Mouse (Mus musculus) fibroblast of lung, adult 2 months (primary cell): ENCODE measurements around the gene G530012D18Rik.
"Not testable (repeated sequence)": the region's sequence is repeated elsewhere in the genome, so short reads cannot be mapped to it uniquely, and the experiment has no call there.

Experiments
- DNase-seq: peaks from one replicate; pipeline ENCODE4 v3.0.0-alpha.2; 2011; ENCODE audit warnings: low read depth

Gene G530012D18Rik

DNA sequence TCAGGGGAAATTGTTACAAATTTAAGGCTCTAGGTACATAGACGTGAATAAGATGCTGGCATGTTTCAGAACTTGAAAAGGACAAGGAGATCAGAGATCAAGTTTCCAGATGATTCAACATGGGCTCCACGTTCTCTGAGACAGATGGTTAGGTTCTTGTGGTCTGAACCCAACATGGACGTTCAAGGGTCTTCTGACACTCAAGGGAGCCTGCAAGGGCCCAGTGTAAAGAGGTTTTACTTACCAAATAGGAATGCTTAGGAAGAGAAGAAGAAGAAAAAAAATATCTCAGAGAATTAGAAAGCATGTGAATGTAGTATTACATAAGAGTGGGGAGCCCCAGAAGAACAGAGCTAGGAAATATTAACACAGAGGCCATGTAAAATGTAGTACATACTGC is 40.3 kb downstream of the G530012D18Rik start:
- DNase-seq, result not testable (repeated sequence)

DNA sequence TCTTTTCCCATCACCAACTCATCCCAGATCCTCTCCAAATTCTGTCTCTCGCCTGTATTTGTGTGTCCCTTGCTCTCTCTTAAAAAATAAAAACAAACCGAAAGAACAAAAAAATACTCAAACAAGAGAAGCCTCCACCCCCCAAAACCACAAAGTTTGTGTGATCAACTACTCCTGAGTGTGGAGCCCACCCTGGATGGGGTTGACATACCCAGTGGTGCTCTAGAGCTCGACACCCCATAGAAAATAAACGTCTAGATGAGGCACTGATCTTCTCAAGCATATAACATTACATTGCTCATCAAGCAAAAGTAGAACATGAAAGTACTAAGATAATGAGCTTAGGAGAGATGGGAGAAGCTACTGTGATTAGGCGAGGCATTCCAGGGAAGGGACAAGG is 41.7 kb downstream of the G530012D18Rik start:
- not testable (repeated sequence) for DNase-seq

DNA sequence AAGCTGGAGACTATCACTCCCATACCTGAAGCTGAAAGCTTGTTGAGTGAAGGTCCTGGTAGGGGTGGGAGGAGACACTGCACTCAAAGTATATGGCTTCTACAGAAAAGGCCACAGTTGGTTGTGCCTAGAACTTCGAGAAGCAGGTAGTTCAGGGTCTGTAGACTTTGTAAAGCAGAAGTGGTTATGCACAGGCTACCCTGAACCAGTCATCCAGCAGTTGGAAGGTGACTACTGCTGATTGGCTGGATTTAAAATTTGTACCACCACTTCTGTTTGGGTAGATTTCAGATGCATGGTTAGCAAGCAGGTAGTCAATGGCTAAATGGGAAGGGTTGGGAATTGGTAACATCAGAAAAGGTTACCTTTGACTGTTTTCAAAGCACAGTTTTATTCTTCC is 43.2 kb downstream of the G530012D18Rik start:
- DNase-seq, result not testable (repeated sequence)
